Mouse (Mus musculus) embryonic facial prominence, embryonic 15.5 days (tissue): ENCODE data around the gene Dlk1. TPM values are rescaled to one million over a fixed set of nuclear protein-coding genes. Genes with fewer than 3 reads are reported as not detected.

ENCODE experiments used
- ATAC-seq: fragments of 200-750 bp; cut with Nextera tagmentation; 2 replicates; pipeline ENCODE4 v1.8.0; 2017; ENCODE audit warnings: low read depth, moderate TSS enrichment; ENCODE audit not compliant: insufficient number of reproducible peaks, low FRiP score, low TSS enrichment
- H3K27ac ChIP-seq: fragments of 300-500 bp; sonication (generic); replicated peaks from 2 replicates; pipeline ENCODE4 v1.5.1; 2015; ENCODE audit warnings: mild to moderate bottlenecking, inconsistent platforms
- H3K27me3 ChIP-seq: fragments of 300-500 bp; sonication (generic); 2 replicates; pipeline ENCODE4 v1.6.1; 2015; ENCODE audit warnings: inconsistent platforms
- H3K36me3 ChIP-seq: fragments of 300-500 bp; sonication (generic); 2 replicates; pipeline ENCODE4 v1.6.1; 2015; ENCODE audit warnings: mild to moderate bottlenecking, inconsistent platforms
- H3K4me1 ChIP-seq: fragments of 300-500 bp; sonication (generic); 2 replicates; pipeline ENCODE4 v1.6.1; 2015; ENCODE audit warnings: inconsistent platforms
- H3K4me2 ChIP-seq: fragments of 300-500 bp; sonication (generic); replicated peaks from 2 replicates; pipeline ENCODE4 v1.6.1; 2015; ENCODE audit warnings: mild to moderate bottlenecking, inconsistent platforms
- H3K4me3 ChIP-seq: fragments of 300-500 bp; sonication (generic); replicated peaks from 2 replicates; pipeline ENCODE4 v1.5.1; 2015; ENCODE audit warnings: mild to moderate bottlenecking, inconsistent platforms
- H3K9ac ChIP-seq: fragments of 300-500 bp; sonication (generic); 2 replicates; pipeline ENCODE4 v1.6.1; 2015; ENCODE audit warnings: inconsistent platforms
- H3K9me3 ChIP-seq: fragments of 300-500 bp; sonication (generic); replicated peaks from 2 replicates; pipeline ENCODE4 v1.6.1; 2016; ENCODE audit warnings: inconsistent platforms
- WGBS: fragments of 180-500 bp; shearing (Covaris S2); methylation state at CpG from one replicate; pipeline ENCODE4 v1.1.7; 2015; 5-methylcytosine and 5-hydroxymethylcytosine counted together
- polyA plus RNA-seq: library from polyadenylated mRNA; unstranded; fragments of >200 nt; fragmentation: Nextera tagmentation; extraction: Ambion mirVana; gene quantifications from 2 replicates; pipeline ENCODE4 v1.2.1, GENCODE M21; 2015

Dlk1 gene
- 710 and 761 TPM in 2 replicates for polyA plus RNA-seq

DNA sequence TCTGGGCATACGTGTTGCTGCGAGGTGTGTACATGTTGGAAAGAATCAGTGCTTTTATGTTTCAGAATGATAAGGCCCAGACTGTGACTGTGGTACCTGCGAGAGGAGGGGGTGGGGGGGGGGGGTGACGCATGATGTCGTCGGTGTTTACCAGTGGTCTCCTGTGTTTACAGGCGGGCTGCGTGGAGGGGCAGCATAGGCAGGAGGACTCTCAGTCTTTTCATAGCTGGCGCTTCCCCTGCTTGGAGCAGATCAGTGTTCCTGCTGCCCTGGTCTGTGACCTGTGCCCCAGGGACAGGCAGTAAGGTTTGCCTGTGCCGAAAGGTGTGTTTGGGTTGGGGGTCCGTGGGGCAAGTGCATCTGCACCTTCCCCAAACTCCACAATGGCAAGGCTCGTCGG lies at the start of gene Dlk1:
TSS of gene Dlk1 (plus strand) at position 232 of the 400 bp plus-strand sequence.
- peaks cover 45% of the 10 kb centered on the region for H3K4me1 ChIP-seq
- H3K9ac ChIP-seq = peak within 1 kb of the TSS; percentile 45
- no peak for ATAC-seq
- H3K4me3 ChIP-seq = peak within 1 kb of the TSS; percentile 53
- H3K9me3 ChIP-seq = no peaks in the 10 kb centered on the region
- WGBS = 11% methylated on average over 13 of the region's 13 CpGs
- peak within 1 kb of the TSS; percentile 45 for H3K27ac ChIP-seq
- peak within 1 kb of the TSS; percentile 87 for H3K4me2 ChIP-seq
- no peaks in the 10 kb centered on the region for H3K36me3 ChIP-seq
- H3K27me3 ChIP-seq = peaks cover 51% of the 10 kb centered on the region

DNA sequence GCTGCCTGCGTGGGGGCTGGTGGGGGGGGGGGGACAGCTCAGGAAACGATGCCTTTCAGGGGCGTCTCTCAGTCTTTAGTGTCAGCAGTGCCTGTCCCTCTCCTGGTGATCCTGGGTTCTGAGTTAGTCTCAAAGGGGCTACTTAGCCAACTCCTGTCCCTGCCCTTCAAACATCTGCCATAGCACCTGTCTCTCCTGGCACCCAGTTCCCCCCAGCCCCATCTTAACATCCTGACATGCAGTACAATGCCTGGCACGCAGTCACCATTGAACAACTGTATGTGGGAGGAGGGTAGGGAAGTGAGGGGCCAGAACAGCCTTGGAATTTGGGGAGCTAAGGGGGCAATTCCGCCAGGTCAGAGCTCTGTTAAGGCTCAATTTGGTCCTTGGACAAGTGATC lies 49.7 kb upstream of the Dlk1 start:
- no peaks in the 10 kb centered on the region for H3K36me3 ChIP-seq
- no peaks in the 10 kb centered on the region for H3K9me3 ChIP-seq
- peaks cover 72% of the 10 kb centered on the region for H3K4me1 ChIP-seq
- H3K9ac ChIP-seq = no peak overlapping the region
- no peak overlapping the region for H3K4me2 ChIP-seq
- H3K27ac ChIP-seq = peak overlapping the region; percentile 86
- no peak; the same call in 1 of the 2 replicates for ATAC-seq
- H3K4me3 ChIP-seq = no peak overlapping the region
- H3K27me3 ChIP-seq = no peaks in the 10 kb centered on the region
- 42% methylated on average over 5 of the region's 5 CpGs for whole genome bisulfite sequencing

DNA sequence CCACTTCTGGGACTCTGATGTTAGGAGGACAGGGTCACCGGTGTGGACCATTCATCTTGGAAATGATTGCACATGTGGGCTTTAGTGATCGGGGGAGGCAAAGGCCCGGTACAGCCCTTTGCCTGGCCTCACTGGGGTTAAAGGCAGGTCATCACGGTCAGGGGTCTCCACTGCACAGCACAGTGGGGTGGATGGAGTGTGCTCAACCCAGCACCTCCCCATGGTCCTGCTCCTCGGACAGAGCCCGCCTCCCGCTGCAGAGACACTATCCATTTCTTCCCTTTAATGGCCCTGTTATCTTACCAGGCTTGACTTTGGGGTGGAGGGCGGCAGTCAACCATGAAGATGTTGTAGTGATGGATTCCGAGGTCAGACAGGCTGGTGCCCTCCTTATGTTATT lies 48.9 kb upstream of the Dlk1 start:
- no peaks in the 10 kb centered on the region for H3K36me3 ChIP-seq
- H3K9ac ChIP-seq = no peak overlapping the region
- 76% methylated on average over 9 of the region's 9 CpGs for WGBS
- peaks cover 65% of the 10 kb centered on the region for H3K4me1 ChIP-seq
- H3K4me2 ChIP-seq = no peak overlapping the region
- peak overlapping the region; percentile 86; the same call in 1 of the 2 replicates for H3K27ac ChIP-seq
- H3K4me3 ChIP-seq = no peak overlapping the region
- no peaks in the 10 kb centered on the region for H3K9me3 ChIP-seq
- H3K27me3 ChIP-seq = no peaks in the 10 kb centered on the region
- no peak for ATAC-seq

DNA sequence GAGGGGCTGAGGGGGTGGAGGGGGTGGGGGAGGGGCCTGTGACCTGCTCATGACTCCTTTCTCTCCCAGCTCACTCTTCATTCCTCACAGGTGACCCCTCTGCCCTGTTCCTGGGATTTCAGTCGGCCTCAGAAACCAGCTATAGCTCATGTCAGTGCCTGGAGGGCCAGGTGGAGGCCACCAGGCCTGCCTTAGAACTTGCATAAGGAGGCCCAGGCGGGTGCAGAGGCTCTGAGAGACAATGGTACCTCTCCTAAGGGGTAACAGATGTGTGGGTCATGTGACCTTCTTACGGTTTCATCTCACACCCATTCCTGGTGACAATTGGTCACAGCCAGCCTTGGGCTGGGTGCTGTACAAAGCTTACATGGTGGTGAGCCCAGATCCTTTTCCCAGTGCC lies 46.6 kb upstream of the Dlk1 start:
- peaks cover 61% of the 10 kb centered on the region for H3K4me1 ChIP-seq

DNA sequence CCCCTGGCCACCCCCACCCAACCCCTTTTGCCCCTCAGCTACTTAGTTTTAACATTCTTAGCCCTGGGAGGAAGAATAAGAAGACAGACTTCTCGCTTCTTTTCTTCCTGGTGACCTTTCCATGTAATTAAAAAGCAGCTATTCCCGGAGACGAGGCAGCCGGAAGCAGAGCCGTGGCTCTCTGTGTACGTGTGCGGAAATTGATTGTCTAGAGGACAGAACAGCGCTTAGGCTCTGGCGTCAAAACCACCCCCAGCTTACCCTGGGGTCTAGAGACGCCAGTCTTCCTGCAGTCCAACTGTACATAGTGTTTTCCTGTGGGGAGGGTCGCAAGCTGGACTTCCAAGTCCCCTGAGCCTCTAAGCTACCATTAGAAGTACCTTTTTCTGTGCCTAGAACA lies 41.9 kb upstream of the Dlk1 start:
- Histone ChIP-seq H3K36me3 (no peaks in the 10 kb centered on the region), H3K4me1 (peaks cover 65% of the 10 kb centered on the region), H3K27me3 (no peaks in the 10 kb centered on the region), H3K27ac (peak overlapping the region; percentile 93), H3K9me3 (no peaks in the 10 kb centered on the region), H3K9ac (no peak overlapping the region), H3K4me2 (no peak overlapping the region), H3K4me3 (no peak overlapping the region)
- no peak for ATAC-seq
- 36% methylated on average over 11 of the region's 11 CpGs for WGBS

More for the DNA sequence above, 46.6 kb upstream of the Dlk1 start:
- H3K27me3 ChIP-seq = no peaks in the 10 kb centered on the region
- H3K9ac ChIP-seq = no peak overlapping the region
- no peak overlapping the region for H3K4me3 ChIP-seq
- 28% methylated on average over 3 of the region's 3 CpGs for WGBS
- ATAC-seq = no peak
- H3K9me3 ChIP-seq = no peaks in the 10 kb centered on the region
- no peaks in the 10 kb centered on the region for H3K36me3 ChIP-seq
- H3K27ac ChIP-seq = no peak overlapping the region
- H3K4me2 ChIP-seq = no peak overlapping the region

DNA sequence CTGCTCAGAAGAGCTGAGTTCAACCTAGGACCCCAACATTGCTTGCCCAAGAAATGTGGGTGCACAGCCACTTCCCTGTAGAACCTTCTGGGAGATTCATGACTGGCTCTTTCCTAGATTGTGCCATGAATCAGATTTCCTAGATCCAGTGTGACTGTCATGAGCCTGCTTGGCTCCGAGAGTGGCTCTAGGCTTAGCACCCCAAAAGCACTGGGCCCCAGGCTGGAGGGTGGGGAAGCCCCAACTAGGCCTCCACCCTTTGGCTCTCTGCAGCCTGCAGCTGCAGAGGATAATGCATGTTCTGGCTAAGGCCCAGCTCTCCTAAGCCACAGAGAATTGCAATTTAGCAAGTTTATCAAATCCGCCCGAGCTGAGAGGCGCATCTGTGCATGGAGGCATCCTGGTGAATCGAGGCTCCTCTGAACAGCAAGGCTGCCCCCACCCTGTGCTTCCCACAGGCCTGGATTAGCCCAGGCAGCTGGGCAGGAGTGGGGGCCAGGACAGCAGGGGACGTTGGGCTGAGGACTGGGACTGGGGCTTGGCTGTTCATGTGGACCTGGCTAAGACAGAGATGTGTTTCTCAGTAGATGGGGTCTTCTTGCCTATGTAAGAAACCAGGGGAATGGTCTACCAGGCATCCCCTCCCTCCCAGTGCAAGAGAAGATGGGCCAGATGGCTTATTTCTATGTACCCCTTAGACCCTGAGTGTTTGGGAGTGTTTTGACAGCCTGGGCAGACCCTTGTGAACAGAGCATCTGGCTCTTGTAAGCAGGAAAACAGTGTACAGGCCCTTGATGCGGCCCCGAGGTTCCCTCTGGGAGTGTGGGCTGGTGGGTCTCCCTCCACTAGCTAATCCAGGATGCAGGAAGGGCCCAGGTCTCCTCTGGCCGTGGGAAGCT lies 41.2 kb upstream of the Dlk1 start:
- Histone ChIP-seq H3K4me3 (no peak overlapping the region), H3K9me3 (no peaks in the 10 kb centered on the region), H3K27me3 (no peaks in the 10 kb centered on the region), H3K27ac (peak overlapping the region; percentile 93), H3K36me3 (no peaks in the 10 kb centered on the region), H3K9ac (0 out of 2 replicates have a peak overlapping the region, but pooled peaks have one; percentile 9), H3K4me2 (no peak overlapping the region), H3K4me1 (peaks cover 64% of the 10 kb centered on the region)
- peak; percentile 17; the same call in 1 of the 2 replicates for ATAC-seq
- WGBS = 29% methylated on average over 9 of the region's 9 CpGs

DNA sequence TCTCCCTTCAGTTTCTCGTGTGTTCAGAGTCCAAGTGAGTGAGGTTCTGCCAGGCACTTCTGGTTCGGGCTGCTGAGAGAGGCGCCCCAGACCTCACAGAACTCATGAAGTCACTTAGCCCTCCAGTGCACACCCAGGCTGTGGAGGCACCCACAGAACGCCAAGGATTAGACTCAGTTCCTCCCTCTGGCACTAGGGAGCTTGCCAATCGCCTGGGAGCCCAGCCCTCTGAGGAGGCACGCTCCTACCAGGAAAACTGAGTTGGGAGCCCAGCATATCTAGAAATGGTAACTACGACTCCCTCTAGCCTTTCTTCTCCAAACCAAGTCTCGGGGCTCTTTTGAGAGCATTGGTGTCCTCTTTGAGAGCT lies 40.6 kb upstream of the Dlk1 start:
- no peak overlapping the region for H3K4me2 ChIP-seq
- 0 out of 2 replicates have a peak overlapping the region, but pooled peaks have one; percentile 9 for H3K9ac ChIP-seq
- H3K36me3 ChIP-seq = no peaks in the 10 kb centered on the region
- peak overlapping the region; percentile 93 for H3K27ac ChIP-seq
- H3K4me1 ChIP-seq = peaks cover 68% of the 10 kb centered on the region
- no peak overlapping the region for H3K4me3 ChIP-seq
- 28% methylated on average over 8 of the region's 8 CpGs for WGBS
- ATAC-seq = no peak
- no peaks in the 10 kb centered on the region for H3K9me3 ChIP-seq
- no peaks in the 10 kb centered on the region for H3K27me3 ChIP-seq

DNA sequence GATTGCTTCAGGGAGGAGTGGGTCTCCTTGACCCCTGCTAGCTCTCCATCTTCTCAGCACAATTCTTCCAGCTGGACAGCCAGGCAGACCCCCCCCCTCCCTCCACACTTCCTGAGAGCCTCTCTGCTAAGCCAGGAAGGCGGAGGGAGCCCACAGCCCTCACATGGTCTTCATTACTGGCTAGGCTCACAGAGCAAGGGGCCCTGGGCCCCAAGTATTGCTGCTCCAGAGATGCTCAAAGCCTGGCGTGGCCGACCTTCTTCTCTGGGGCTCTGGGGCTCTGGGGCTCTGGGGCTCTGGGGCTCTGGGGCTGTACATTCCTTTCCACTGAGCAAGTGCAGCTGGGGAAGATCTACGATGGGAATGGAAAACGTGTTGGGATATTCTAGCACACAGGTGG lies 39.9 kb upstream of the Dlk1 start:
- Histone ChIP-seq H3K9me3 (no peaks in the 10 kb centered on the region), H3K4me3 (no peak overlapping the region), H3K4me1 (peaks cover 68% of the 10 kb centered on the region), H3K27ac (peak overlapping the region; percentile 93), H3K9ac (no peak overlapping the region), H3K36me3 (no peaks in the 10 kb centered on the region), H3K27me3 (no peaks in the 10 kb centered on the region), H3K4me2 (0 out of 2 replicates have a peak overlapping the region, but pooled peaks have one; percentile 12)
- 17% methylated on average over 5 of the region's 5 CpGs for WGBS
- peak; percentile 76 for ATAC-seq

DNA sequence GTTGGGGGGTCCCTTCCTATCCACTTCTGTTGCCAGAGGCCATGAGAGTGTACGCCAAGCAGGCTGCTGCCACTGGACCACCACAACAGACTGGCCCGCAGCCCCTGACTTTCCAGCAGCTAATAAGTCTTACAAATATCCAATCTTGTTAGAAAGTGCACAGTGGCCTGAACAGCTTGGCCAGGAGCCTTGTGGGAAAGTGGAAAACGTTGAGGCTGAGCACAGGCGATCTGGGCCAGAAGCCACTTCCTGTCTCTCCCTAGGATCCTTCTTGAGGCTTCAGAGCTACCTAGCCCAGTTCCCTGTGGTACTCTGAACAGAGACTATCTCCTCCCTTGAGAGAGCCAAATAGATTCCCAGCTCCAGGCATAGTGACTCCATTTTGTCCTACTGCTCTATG lies 39.3 kb upstream of the Dlk1 start:
- Histone ChIP-seq H3K27ac (peak overlapping the region; percentile 93), H3K9me3 (no peaks in the 10 kb centered on the region), H3K36me3 (no peaks in the 10 kb centered on the region), H3K4me3 (no peak overlapping the region), H3K4me2 (no peak overlapping the region), H3K9ac (no peak overlapping the region), H3K4me1 (peaks cover 72% of the 10 kb centered on the region), H3K27me3 (no peaks in the 10 kb centered on the region)
- 62% methylated on average over 4 of the region's 4 CpGs for WGBS
- ATAC-seq = no peak

DNA sequence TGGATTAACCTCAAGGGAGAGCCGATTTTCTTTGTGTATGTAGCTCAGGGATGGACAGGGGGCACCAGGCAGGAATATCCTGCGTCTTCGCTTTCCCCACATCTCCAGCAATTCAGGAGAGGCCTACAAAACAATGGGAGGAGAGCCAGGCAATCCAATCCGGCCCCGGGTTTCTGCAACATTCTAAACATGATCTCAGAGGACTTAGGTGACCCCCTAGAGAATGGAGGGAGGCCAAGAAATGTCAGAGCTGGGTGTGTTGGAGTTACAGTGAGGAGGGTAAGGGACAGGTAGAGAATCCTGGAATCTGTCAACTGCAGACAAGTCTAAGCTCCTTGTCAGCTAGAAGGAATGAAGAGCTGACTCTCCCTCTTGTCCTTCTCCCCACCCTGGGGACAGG lies 35.9 kb upstream of the Dlk1 start:
- Histone ChIP-seq H3K27ac (peak overlapping the region; percentile 90), H3K9me3 (no peaks in the 10 kb centered on the region), H3K4me2 (no peak overlapping the region), H3K36me3 (no peaks in the 10 kb centered on the region), H3K4me1 (peaks cover 64% of the 10 kb centered on the region), H3K9ac (no peak overlapping the region), H3K27me3 (no peaks in the 10 kb centered on the region), H3K4me3 (no peak overlapping the region)
- ATAC-seq = no peak
- 75% methylated on average over 5 of the region's 5 CpGs for WGBS

DNA sequence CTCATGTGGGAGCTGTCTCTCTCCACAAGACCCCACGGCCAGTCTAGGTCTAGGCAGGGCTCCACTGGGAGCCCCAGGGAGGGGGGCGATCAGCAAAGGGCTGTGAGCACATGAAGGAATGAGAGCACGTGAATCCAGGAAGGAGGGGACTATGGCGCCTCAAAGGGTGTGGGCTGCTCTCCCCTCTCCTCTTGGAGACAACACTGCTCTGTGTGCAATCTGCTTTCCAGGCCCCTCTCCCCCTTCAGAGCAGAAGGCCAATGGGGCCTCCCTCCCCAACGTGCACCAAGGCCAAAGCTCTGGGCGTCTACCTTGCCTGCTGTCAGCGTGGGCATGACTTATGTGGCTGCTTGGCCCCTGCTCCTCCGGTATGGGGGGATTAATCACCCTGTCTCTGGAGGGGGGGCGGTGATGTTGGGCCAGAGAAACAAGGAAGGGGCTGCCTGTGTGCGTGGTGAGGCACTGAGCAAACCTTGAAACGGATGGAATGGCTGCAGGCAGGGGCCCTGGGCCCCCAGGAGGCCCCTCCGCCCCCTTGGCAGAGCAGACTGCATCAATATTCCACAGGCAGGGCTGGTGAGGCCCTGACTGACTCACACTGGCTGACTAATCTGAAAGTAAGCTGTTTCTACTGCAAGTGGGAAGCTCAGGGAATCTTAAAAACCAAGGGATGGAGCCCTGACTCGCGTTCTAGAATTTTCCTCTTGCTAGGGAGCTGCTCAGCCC lies 35.0 kb upstream of the Dlk1 start:
- Histone ChIP-seq H3K27ac (peak overlapping the region; percentile 90), H3K9me3 (no peaks in the 10 kb centered on the region), H3K4me3 (no peak overlapping the region), H3K27me3 (no peaks in the 10 kb centered on the region), H3K9ac (no peak overlapping the region), H3K4me2 (peak overlapping the region; percentile 10; the same call in 1 of the 2 replicates), H3K36me3 (no peaks in the 10 kb centered on the region), H3K4me1 (peaks cover 54% of the 10 kb centered on the region)
- peak; percentile 84 for ATAC-seq
- WGBS = 28% methylated on average over 14 of the region's 14 CpGs
